Mouse (Mus musculus): ENCODE results near the gene Vmn1r89.

Gene Vmn1r89

DNA sequence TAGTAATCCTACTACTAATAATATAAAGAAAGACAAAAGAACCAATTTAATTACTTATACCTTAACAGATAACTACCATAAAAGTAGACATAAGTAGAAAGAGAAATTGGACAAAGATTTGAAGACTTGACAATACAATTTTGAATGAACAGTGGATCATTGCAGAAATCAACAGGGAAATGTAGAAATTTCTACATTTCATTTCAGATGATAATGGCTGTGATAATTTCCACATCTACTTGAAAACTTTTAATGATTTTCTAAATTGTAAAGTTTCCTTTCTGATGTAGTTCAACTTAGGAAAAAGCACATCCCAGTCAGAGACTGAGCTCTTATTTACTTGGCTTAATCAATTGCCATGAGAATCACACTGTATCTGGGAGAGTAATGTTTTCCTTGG lies at the start of gene Vmn1r89:
TSS of gene Vmn1r89 (plus strand) at position 301 of the 400 bp plus-strand sequence.
- no peak for DNase-seq

DNA sequence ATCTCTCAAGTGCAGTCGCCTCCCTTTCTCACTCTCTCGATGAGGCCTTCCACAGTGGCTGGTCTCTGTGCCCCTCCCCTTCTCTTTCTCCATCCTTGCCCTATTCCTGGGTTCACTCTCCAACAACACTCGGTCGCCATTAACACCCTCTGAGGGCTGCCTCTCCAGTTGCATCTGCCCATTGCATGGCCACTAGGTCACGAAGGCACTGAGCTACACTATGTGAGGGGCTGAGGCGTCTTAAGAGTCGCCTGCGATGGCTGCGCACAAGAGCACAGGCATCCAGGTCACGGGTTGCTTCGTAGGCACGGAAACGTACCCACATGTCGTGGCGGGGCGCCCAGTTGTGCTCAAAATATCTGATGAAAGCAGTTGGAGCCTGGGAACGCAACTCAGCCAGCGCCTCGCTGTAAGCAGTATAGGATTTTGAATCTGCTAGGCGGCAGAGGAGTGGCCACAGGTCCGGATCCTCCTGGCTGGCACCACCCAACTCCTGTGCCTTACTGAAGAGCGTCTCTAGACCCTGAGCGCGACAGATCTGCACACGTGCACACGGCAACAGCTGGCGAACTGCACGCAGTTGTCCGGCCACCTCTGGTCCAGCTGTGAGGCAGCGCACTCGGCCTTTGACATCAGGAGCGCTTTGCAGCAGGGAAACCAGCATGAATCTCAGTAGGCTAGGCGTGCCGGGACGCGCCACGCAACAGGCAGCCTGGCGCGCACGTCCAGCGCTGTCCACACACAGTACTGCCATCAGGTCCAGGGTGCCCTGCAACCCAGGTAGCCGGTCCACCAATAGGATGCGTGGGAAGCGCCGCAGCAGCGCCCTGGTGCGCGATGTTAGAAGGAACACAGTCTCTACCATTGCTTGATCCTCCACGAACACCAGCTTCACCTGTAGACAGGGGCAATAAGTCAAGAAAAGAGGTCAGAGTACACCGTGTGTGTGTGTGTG lies 48.2 kb downstream of the Vmn1r89 start:
- no peak for DNase-seq

DNA sequence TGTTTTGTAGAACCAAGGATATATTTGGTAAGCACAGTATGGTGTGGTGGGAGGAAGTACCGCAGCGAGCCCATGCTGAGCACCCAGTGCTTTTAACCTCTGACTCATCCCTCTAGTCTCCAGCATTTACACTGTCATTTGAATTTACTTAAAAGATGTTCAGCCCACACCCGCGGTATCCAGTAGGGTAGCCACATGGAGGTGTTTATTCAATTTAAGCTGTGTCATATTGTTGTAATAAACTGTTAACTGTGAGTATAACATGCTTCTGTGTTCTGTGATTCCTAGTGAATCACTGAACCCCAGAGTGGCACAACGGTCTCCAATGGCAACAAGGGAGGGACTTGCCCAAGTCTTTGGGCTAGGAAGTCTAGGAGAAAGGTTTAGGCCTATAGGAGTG lies 51.0 kb downstream of the Vmn1r89 start:
- DNase-seq: no peak

DNA sequence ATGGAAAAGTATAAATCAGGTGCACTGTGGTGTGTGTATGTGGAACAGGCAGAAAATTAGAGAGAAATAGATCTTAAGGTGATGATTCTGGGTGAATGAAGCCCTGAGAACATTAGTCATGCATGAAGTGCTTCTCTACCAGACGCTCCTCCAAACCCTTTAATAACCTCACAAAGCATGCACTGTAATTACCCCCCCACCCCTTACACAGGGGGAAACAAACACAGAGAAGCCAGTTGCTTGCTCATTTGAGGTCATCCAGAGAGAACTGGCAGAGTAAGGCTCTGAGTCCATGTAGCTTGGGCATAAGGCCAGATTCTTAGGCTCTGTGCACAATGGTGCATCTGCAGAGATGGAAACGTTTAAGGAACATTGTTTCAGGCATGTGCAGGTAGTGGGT lies 51.6 kb downstream of the Vmn1r89 start:
- no peak for DNase-seq

DNA sequence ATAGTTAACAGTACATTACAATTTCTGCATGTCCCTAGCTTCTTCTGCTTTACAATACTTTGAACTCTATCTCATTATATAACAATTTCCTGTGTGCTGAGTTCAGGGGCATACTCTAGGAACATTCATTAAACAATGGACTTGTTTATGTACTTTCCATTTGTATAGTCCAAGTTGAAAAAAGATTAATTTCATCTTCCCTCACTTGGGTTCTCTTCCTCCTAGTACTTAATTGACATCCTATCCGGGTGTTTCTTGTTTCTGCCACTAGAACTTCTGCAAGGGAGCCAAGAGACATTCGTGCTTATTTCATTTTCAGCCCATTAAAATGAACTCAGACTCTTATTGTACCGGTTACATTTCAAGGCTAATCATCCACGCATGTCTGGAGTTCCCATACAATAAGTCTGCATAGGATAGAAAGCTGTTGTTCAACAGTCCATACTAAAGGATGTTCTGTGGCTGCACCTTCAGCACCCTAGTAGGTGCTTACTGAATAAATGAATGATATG lies 56.0 kb downstream of the Vmn1r89 start:
- no peak for DNase-seq

DNA sequence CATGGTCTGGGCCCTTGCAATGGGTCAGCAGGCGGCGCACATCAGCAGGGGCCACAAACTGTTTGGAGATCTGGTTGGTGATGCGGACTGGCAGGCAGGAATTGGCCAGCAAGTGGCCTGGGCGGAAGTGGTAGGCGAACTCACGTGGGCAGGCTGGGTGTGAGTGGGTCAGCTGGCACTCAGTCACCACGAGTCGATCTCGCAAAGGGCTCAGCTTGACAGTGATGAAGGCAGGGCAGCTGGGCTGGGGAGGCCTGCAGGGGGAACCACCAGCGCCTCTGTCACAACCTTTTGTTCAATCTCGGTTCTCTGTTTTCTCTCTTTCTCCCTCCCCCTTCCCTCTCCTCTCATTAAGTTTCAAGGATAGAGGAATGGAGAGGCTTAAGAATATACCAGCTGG lies 56.6 kb downstream of the Vmn1r89 start:
- DNase-seq: no peak
